Mouse (Mus musculus) heart, embryonic 16.5 days (tissue): ENCODE results near the gene Abr. TPM values are rescaled to one million over a fixed set of nuclear protein-coding genes. Genes with fewer than 3 reads are reported as not detected.

Experiments used
- ATAC-seq: fragments of 200-750 bp; cut with Nextera tagmentation; replicated peaks from 2 replicates; pipeline ENCODE4 v1.8.0; 2017; ENCODE audit warnings: moderate number of reproducible peaks; ENCODE audit not compliant: insufficient read depth, low FRiP score; ENCODE audit errors: extremely low read depth
- H3K27ac ChIP-seq: fragments of 300-500 bp; sonication (generic); 2 replicates; pipeline ENCODE4 v1.5.1; 2014; ENCODE audit warnings: mild to moderate bottlenecking, low read length, control low read depth, moderate library complexity
- H3K27me3 ChIP-seq: fragments of 300-500 bp; sonication (generic); 2 replicates; pipeline ENCODE4 v1.6.1; 2014; ENCODE audit warnings: low read length, mixed read lengths; ENCODE audit not compliant: control insufficient read depth, insufficient read depth
- H3K36me3 ChIP-seq: fragments of 300-500 bp; sonication (generic); 2 replicates; pipeline ENCODE4 v1.6.1; 2014; ENCODE audit not compliant: control insufficient read depth, insufficient read depth
- H3K4me1 ChIP-seq: fragments of 300-500 bp; sonication (generic); 2 replicates; pipeline ENCODE4 v1.6.1; 2014; ENCODE audit warnings: low read length, mixed read lengths; ENCODE audit not compliant: control insufficient read depth, insufficient read depth
- H3K4me2 ChIP-seq: fragments of 300-500 bp; sonication (generic); 2 replicates; pipeline ENCODE4 v1.6.1; 2014; ENCODE audit warnings: low read depth, mild to moderate bottlenecking, control low read depth, low read length
- H3K4me3 ChIP-seq: fragments of 300-500 bp; sonication (generic); 2 replicates; pipeline ENCODE4 v1.5.1; 2014; ENCODE audit warnings: mild to moderate bottlenecking, control low read depth, low read length
- H3K9ac ChIP-seq: fragments of 300-500 bp; sonication (generic); 2 replicates; pipeline ENCODE4 v1.6.1; 2014; ENCODE audit warnings: low read length, control low read depth
- H3K9me3 ChIP-seq: fragments of 300-500 bp; sonication (generic); replicated peaks from 2 replicates; pipeline ENCODE4 v1.6.1; 2016; ENCODE audit warnings: low read length; ENCODE audit not compliant: control insufficient read depth
- WGBS: fragments of 180-500 bp; shearing (Covaris S2); extraction: QIAGEN DNeasy Blood & Tissue Kit; methylation state at CpG from one replicate; pipeline ENCODE4 v1.1.7; 2014; 5-methylcytosine and 5-hydroxymethylcytosine counted together
- polyA plus RNA-seq: library from polyadenylated mRNA; unstranded; fragments of >200 nt; fragmentation: Nextera tagmentation; extraction: Ambion mirVana; gene quantifications from 2 replicates; pipeline ENCODE4 v1.2.1, GENCODE M21; 2015

Gene Abr
- polyA plus RNA-seq, 1 experiment from 2014 or later: 21.0 TPM

DNA sequence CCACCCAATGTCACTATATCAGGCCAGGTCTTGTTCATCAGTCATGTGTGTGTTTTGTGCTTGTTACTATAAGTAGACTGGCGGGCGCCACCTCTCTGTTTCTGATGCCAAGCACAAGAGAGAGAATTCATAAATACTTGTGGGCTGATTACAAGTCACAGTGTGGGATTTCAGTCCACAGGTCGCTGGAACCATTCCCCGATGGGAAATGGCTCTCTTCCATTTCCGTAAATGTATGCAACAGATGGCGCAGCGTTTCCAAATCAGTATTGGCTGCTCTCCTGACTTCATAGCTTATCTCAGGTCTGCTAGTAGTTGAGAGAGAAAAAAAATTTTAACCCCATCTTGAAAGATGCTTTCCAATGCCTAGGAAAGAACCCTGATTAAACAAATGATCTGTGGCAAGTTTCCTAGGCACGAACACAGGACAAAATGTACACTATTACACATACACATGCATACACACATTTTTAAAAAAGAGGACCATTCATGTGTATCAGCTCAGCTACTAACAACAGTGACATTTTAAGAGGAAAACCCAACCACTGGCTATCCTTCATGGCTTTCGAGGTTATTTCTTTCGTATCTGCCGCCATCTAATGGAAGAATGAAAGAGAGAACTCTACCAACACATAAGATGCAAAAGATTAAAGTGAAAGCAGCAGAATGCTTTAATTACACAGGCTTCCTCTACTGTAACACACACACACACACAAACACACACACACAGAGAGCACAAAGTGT is 222.4 kb downstream of the Abr start:
- H3K9me3 ChIP-seq: no peaks in the 10 kb centered on the region
- 4% methylated on average over 11 of the region's 11 CpGs for WGBS
- no peaks in the 10 kb centered on the region for H3K27me3 ChIP-seq
- peaks cover 7% of the 10 kb centered on the region; the same call in 1 of the 2 replicates for H3K4me1 ChIP-seq
- H3K36me3 ChIP-seq: no peaks in the 10 kb centered on the region
- peak overlapping the region; percentile 75 for H3K4me2 ChIP-seq
- H3K4me3 ChIP-seq: peak overlapping the region; percentile 92
- H3K9ac ChIP-seq: peak overlapping the region; percentile 92
- peak; percentile 58 for ATAC-seq
- H3K27ac ChIP-seq: peak overlapping the region; percentile 90

DNA sequence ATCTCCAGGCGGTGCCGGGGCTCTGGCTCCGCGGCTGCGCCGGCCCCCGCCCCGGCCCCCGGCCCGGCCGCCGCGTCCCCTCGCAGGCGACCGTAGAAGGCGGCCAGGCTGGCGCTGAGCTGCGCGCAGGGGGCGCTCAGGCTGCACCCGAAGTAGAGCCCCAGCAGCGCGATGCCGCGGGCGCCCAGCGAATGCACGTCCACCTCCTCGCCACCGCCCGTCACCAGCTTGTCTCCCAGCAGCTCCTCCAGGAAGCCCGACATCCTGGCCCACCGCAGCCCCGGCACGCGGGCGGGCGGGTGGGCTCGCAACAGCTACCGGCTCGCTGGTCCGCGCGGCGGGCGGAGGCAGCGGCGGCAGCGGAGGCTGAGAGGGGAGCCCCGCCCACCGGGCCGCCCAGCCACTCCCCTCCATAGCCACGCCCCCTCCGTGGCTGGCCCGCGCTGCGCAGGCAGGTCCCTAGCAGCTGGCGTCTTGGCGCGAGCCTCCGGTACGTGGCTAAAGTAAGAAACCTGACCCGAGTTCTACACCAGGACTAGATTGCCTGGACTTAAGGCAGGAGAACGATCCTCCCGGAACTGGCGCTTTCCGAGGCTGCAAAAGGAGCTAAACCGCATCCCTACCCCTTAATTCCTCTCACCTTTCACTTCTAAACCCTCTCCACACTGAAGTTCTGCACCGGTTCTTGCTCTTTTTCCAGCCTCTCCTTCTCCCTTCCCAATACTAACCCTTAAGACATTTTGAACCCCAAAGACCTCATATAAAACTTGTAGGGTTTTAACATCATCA is 223.1 kb downstream of the Abr start, which contains the start of gene Nxn:
Nxn (minus strand) TSS at position 343 of the 789 bp plus-strand sequence.
- Histone ChIP-seq H3K9ac (peak within 1 kb of the TSS; percentile 92), H3K36me3 (no peaks in the 10 kb centered on the region), H3K4me1 (peaks cover 7% of the 10 kb centered on the region; the same call in 1 of the 2 replicates), H3K27ac (peak within 1 kb of the TSS; percentile 90), H3K4me2 (peak within 1 kb of the TSS; percentile 75), H3K9me3 (no peaks in the 10 kb centered on the region), H3K27me3 (no peaks in the 10 kb centered on the region), H3K4me3 (peak within 1 kb of the TSS; percentile 92)
- 0% methylated on average over 57 of the region's 70 CpGs for WGBS
- ATAC-seq: peak; percentile 90

DNA sequence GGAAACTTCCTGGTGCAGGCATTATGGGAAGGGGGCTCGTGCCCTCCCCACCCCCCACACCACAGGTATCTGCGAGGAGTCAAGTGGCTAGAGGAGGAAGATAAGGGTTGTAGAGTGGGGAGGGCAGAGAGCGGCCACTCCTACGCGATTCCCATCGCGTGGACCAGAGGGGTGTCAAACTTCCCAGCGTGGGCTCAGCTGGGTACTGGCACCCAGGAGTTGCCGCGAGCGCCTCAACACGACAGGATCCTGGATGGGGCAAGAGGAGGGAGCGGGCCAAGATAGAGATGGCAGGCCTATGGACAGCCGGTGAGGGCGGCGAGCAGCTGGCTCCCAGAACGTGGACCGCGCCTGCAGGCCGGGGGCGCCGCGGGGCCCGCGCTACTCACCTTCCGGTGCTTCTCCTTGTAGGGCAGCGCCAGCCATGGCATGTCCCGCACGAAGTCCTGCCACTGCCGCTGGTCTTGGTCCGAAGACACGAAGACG is 223.8 kb downstream of the Abr start:
- H3K27me3 ChIP-seq: no peaks in the 10 kb centered on the region
- peaks cover 7% of the 10 kb centered on the region; the same call in 1 of the 2 replicates for H3K4me1 ChIP-seq
- H3K4me2 ChIP-seq: peak overlapping the region; percentile 75
- 0% methylated on average over 28 of the region's 33 CpGs for WGBS
- H3K4me3 ChIP-seq: peak overlapping the region; percentile 92
- ATAC-seq: peak; percentile 37
- H3K27ac ChIP-seq: peak overlapping the region; percentile 90
- H3K36me3 ChIP-seq: no peaks in the 10 kb centered on the region
- peak overlapping the region; percentile 92 for H3K9ac ChIP-seq
- no peaks in the 10 kb centered on the region for H3K9me3 ChIP-seq

DNA sequence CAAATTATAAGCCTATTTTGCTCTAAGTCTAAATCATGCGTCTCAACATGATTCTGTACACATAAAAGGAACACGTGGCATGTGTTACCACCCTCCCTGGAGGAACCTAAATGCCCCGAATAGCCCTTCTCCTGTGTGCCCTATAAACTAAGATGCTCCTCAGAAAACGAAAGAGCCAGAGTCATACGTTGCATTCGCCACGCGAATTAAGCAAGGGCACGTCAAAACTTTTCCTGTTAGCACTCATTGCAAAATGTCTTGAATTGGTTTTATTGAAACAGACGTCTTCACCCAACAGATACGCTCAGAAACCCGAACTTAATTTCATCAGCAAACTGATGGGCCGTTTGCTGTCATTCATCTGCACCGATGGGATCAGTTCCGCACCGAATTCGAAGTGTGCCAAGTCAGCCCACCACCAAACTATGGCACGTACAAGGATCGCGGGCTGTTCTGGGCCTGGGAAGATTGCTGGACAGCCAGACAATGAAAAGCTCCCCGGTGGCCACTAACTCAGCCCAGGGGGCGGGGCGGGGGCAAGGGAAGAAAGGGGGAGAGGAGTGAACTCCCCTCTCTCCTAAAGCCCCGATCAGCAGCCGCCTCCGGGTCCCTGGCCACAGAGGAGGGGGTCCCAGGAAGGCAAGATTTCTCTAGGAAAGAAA is 224.3 kb downstream of the Abr start:
- H3K4me2 ChIP-seq: peak overlapping the region; percentile 75
- H3K9me3 ChIP-seq: no peaks in the 10 kb centered on the region
- 0 out of 2 replicates have a peak, but pooled peaks have one; percentile 6 for ATAC-seq
- peak overlapping the region; percentile 92 for H3K4me3 ChIP-seq
- WGBS: under 1% methylated on average over 26 of the region's 26 CpGs
- H3K27ac ChIP-seq: peak overlapping the region; percentile 90
- H3K27me3 ChIP-seq: no peaks in the 10 kb centered on the region
- H3K9ac ChIP-seq: peak overlapping the region; percentile 92
- H3K36me3 ChIP-seq: no peaks in the 10 kb centered on the region
- peaks cover 7% of the 10 kb centered on the region; the same call in 1 of the 2 replicates for H3K4me1 ChIP-seq

DNA sequence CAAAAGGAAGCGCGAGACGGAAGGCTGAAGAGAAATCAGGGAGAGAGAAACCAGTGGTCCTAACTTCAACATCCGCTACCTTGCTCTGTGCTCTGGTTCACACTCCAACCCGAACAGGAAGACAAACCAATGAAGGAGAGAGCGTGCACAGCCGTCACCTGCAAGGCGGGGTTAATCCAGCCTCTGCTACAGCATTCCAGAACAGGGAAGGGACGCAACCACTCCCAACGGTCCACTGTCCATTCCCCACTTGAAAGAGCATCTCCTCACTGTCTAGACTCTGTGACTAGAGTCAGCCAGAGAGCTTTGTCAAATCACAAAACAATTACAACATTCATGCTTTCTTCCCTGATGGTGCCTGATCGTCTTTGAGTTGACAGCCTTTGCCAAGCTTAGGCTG is 229.1 kb downstream of the Abr start:
- H3K27ac ChIP-seq: no peak overlapping the region
- H3K27me3 ChIP-seq: no peaks in the 10 kb centered on the region
- H3K9me3 ChIP-seq: no peaks in the 10 kb centered on the region; the same call in 1 of the 2 replicates
- no peak for ATAC-seq
- H3K4me2 ChIP-seq: no peak overlapping the region
- WGBS: 81% methylated on average over 11 of the region's 11 CpGs
- no peak overlapping the region for H3K4me3 ChIP-seq
- H3K36me3 ChIP-seq: peaks cover 4% of the 10 kb centered on the region; the same call in 1 of the 2 replicates
- no peak overlapping the region for H3K9ac ChIP-seq
- no peaks in the 10 kb centered on the region; the same call in 1 of the 2 replicates for H3K4me1 ChIP-seq

DNA sequence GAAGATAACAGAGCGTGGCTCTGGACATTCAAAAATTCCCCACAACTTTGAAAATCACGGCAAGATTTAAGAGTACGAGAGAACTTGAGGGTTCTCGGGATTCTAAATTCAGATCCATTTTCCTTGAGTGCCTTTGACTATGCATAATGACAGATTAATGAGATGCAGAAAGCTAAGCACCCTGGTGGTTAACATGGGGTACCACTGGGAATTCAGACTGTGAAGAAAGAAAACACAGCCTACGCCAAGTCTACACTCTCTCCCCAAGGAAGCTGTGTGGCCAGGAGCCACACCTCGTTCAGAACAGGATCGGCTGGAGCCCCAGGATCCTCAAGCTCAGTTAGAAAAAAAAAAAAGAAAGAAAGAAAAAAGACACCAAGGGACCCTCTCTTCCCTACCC is 229.6 kb downstream of the Abr start:
- 77% methylated on average over 7 of the region's 7 CpGs for WGBS
- Histone ChIP-seq H3K9me3 (no peaks in the 10 kb centered on the region; the same call in 1 of the 2 replicates), H3K27me3 (no peaks in the 10 kb centered on the region), H3K4me1 (no peaks in the 10 kb centered on the region; the same call in 1 of the 2 replicates), H3K36me3 (peaks cover 4% of the 10 kb centered on the region; the same call in 1 of the 2 replicates), H3K4me2 (no peak overlapping the region), H3K4me3 (no peak overlapping the region), H3K9ac (no peak overlapping the region), H3K27ac (no peak overlapping the region)
- no peak for ATAC-seq

DNA sequence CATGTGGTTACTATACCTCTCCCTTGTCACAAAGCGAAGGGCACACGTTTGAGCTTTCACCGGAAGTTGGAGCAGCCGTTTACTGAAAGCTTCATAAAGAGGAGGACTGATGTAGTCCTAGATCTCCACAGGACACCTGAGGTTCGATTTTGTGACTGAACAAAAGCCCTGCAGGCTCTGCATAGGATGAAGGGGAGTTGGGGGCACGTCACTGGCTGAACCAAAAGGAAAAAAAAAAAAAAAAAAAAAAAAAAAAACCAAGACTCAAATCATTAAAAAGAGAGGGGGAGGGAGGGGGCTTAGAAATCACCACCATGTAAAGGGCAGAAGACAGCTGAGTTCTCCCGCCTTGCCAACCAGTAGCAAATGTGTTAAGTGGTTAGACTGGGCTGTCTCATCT is 233.4 kb downstream of the Abr start:
- Histone ChIP-seq H3K36me3 (peaks cover 4% of the 10 kb centered on the region; the same call in 1 of the 2 replicates), H3K4me3 (no peak overlapping the region), H3K9ac (no peak overlapping the region), H3K27ac (no peak overlapping the region), H3K4me1 (no peaks in the 10 kb centered on the region; the same call in 1 of the 2 replicates), H3K4me2 (no peak overlapping the region), H3K9me3 (no peaks in the 10 kb centered on the region; the same call in 1 of the 2 replicates), H3K27me3 (no peaks in the 10 kb centered on the region)
- WGBS: 62% methylated on average over 7 of the region's 7 CpGs
- no peak for ATAC-seq

DNA sequence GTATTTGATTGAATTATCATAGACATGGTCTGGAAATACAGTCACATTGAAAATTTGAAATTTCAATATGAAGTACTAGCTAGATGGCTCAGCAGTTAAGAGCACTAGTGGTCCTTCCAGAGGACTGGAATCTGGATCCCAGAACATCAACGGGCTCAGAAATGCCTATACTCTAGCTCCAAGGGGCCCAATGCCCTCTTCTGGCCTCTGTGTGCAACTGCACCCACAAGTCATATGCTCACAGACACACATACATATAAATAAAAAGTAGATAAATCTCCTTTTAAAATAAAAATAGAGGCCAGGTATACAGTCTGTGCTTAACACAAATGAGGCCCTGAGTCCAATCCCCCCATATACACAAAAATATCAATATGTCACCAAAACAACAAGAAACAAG is 235.0 kb downstream of the Abr start:
- Histone ChIP-seq H3K4me3 (no peak overlapping the region), H3K36me3 (peaks cover 4% of the 10 kb centered on the region; the same call in 1 of the 2 replicates), H3K9me3 (no peaks in the 10 kb centered on the region; the same call in 1 of the 2 replicates), H3K27me3 (no peaks in the 10 kb centered on the region), H3K9ac (no peak overlapping the region), H3K27ac (no peak overlapping the region), H3K4me1 (no peaks in the 10 kb centered on the region; the same call in 1 of the 2 replicates), H3K4me2 (no peak overlapping the region)
- ATAC-seq: no peak
- WGBS: 74% methylated on average over 1 of the region's 1 CpGs
